Mouse (Mus musculus) embryo, embryonic 10 days (tissue): ENCODE results near the gene Dnajc28.
A peak's percentile ranks its signal among the peaks of the same experiment; 100 is the strongest.

Experiments
- DNase-seq: peaks from one replicate; pipeline ENCODE4 v3.0.0-alpha.2; 2015; ENCODE audit warnings: low spot score

The Dnajc28 gene

GRCm38 (mm10) chr16:91588703-91589102 is 30.1 kb downstream of the Dnajc28 start:
- no peak for DNase-seq

- no peak for DNase-seq
Observed at GRCm38 (mm10) chr16:91587730-91588453, 30.9 kb downstream of the Dnajc28 start.

GRCm38 (mm10) chr16:91586244-91586643 is 32.6 kb downstream of the Dnajc28 start:
- DNase-seq = no peak

DNA sequence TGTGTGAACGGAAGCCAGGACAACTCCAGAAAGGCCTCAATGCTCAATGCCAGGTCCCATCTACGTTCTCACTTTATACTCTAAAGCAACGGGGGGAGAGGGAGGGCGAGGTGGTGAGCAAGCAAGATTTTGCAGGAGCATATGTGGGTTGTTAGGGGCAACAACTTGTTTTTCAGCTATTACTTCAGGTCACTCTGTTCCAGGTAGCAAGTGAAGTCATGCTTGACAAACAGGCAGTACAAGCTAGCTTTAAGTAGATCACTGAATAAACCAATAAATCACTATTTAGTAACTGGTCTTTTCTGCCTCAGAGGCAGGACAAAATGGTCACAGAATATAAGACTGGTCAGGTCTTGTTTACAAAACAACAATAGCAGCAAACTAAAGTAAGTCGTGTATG is 33.2 kb downstream of the Dnajc28 start:
- no peak for DNase-seq

- DNase-seq = peak; percentile 64
Observed at GRCm38 (mm10) chr16:91582307-91582706, 36.5 kb downstream of the Dnajc28 start.

DNA sequence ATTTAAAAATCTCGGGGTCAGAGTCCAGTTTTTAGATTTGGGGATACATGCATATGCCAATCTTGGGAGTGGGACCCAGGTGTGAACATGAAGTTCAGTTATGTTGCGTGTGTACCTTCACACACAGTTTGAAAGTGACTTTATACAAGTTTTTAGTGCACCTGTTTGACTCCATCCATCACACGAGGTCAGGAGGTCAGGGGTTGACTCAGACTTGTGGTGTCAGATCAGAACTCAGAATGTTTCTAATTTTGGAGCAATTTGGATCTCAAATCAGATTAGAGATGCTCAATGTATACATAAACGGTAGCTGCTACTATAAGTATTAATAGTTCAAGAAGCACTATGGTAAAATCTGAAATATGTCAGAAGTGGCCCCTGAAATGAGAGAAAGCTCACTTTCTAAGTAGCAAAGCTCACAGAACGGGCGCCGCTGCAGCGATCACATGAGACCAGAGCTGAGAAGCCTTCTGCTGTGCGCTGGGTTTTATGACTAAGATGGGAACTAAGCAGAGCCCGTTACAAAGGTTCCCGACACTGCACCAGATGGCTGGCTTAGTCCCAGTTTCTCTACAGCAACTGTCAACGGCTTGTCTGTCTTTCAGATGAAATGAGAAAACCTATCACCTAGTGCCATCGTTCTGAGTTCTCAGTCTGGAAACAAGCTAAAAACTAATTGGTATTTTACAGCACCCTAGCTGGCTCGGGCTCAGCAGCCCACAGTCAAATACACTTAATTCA is 39.7 kb downstream of the Dnajc28 start:
- DNase-seq = no peak

- no peak for DNase-seq
Observed at GRCm38 (mm10) chr16:91575151-91575550, 43.7 kb downstream of the Dnajc28 start.

DNA sequence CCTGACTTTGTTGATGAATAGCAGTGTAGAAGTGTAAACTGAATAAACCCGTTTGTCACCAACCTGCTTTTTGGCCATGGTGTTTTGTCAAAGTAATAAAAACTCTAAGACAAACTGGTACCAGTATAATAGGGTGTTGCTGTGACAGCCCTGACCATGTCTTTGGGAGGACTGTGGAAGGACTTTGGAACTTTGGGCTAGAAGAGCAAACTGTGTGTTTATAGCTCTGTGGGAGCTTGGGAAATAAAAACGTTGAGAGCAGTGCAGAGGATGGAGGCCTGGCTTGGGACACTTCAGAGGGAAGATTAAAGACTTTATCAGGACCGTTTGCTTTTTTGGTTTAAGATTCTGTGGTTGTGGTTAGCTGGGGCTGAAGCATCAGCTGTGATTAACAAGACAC is 47.7 kb downstream of the Dnajc28 start:
- no peak for DNase-seq

- DNase-seq = no peak
Observed at GRCm38 (mm10) chr16:91568960-91569359, 49.9 kb downstream of the Dnajc28 start.

- no peak for DNase-seq
Observed at GRCm38 (mm10) chr16:91566002-91566401, 52.8 kb downstream of the Dnajc28 start.

- no peak for DNase-seq
Observed at GRCm38 (mm10) chr16:91565292-91565951, 53.4 kb downstream of the Dnajc28 start.

GRCm38 (mm10) chr16:91564580-91565291 is 54.1 kb downstream of the Dnajc28 start:
- DNase-seq = no peak
